Mouse (Mus musculus) granulocyte monocyte progenitor cell, adult 5-6 weeks (primary cell): ENCODE data around the gene Eps15. TPM values are rescaled to one million over a fixed set of nuclear protein-coding genes. Genes with fewer than 3 reads are reported as not detected.

Experiments
- ATAC-seq: replicated peaks from 2 replicates; pipeline ENCODE4 v1.8.0; 2016; ENCODE audit warnings: mild to moderate bottlenecking, moderate TSS enrichment, inconsistent platforms; ENCODE audit not compliant: poor library complexity, severe bottlenecking
- total RNA-seq, 2 experiments: library from RNA; stranded (forward) in 1 of 2; stranded (reverse) in 1 of 2; fragments of 200-712, 200-1000 nt in 1 of 2; fragments of >200 nt in 1 of 2; fragmentation: Nextera tagmentation in 1 of 2; gene quantifications; 2 replicates each; pipeline ENCODE4 v1.2.3; 2014 to 2017

Eps15 gene
- total RNA-seq (2014; fragmentation: Nextera tagmentation) (48.3 and 49.2 TPM in 2 replicates), total RNA-seq (2017) (28.3 and 35.2 TPM in 2 replicates)

GRCm38 (mm10) chr4:109279689-109280458, at the start of gene Eps15:
Gene Eps15, plus strand, starts transcription at chr4:109280268.
- peak; percentile 94 for ATAC-seq

GRCm38 (mm10) chr4:109234185-109234584, 45.9 kb upstream of the Eps15 start, which contains the start of gene Calr4:
Gene Calr4, plus strand, starts transcription at chr4:109234485.
- ATAC-seq, result no peak

- ATAC-seq, result no peak
Measured at GRCm38 (mm10) chr4:109234806-109235350, 45.2 kb upstream of the Eps15 start.

DNA sequence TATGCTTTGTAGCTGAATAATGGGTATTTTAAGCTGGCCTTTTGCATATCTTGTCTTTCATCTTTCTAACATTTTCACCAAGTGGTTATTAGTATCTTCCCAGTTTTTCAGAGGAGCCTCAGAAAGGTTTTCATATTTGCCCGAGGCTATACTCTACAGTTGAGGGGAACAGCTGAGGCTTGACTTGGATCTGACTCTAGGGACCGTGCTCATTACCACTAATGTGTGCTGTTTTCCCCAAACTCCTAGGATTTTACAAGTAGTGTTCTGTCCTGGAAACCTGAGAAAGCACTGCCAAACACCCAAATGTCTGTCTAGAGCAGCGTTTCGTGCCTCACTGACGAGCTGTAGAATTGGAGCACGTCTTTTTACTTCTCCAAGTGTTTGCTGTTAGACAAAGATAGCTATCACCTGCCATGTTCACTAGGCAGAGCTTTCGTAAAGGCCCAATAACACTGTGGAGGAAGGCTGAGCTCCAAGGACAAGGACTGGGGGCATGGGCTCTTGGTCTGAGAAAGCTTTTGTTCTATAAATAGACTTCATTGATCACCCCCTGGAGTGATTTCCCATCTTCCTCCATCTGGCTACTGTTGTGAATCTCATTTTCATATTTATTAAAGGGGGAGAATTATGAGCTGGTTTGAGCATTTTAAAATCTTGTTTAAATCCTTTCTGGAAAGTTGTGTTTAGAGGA, 43.7 kb upstream of the Eps15 start:
- no peak for ATAC-seq

DNA sequence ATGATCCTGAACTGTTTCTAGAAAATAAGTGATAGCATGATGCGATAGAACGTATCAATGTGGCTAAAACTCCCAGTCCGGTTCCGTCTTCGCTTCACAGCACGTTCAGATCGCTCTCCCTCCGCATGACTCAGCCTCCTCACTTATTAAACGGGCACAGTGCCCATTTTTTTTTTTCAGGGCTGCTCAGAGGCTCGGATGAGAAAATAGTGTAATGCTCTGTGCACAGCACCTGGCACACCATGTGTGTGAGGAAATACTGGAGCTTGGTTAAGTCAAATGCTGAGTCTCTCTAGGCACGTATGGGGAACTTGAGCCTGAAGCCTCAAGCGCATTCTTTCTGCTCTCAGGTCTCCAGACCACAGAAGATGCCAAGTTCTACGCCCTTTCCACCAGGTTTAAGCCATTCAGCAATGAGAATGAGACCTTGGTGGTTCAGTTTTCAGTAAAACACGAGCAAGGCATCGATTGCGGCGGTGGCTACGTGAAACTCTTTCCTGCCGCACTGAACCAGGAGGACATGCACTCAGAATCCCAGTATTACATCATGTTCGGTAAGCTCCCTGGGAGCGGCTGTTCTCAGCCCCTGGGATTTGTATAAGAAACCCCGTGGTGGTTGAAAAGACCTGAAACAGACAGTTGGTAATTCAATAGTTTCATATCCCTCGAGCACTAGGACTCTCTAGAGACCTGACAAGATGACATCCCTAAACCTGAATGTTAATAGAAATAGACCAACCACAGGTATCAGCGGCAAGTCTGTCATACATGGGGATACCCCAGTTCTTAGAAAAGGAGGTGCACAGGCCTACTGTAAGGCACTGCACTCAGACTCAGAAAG, 41.4 kb upstream of the Eps15 start:
- peak; percentile 37; the same call in 1 of the 2 replicates for ATAC-seq

GRCm38 (mm10) chr4:109241221-109241620, 38.8 kb upstream of the Eps15 start:
- no peak for ATAC-seq

DNA sequence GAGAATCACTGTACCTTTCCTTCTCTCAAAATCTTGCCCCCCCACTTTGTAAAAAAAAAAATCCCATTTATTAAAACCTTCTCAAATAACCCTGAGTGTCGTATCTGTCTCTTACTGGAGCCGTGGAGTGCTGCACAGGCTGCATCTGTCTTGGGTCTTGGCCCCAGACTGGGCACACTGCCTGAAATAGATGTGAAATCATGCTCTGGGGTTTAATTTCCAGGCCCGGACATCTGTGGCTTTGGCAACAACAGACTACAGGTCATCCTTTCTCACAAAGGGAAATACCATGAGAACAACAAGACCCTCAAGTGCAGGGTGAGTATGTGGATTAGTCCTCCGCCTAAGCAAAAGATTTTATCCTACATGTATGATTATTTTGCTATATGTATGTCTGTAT, 38.1 kb upstream of the Eps15 start:
- ATAC-seq, result no peak

DNA sequence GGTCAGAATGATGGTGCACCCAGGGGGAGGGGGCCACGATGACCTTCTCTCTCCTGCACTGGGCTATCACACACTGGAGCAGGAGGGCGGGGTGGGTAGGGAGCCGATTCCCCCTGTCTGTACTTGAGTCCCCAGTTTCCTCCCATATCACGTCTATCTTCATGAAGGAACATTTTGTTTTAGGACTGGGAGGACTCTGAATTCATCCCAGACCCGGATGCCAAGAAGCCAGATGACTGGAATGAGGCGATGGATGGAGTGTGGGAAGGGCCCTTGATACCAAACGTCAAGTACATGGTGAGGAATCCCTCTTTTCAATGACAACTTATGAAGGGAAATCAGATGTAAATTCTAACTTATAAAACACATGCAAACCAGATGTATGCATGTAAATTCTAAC, 35.6 kb upstream of the Eps15 start:
- no peak for ATAC-seq

DNA sequence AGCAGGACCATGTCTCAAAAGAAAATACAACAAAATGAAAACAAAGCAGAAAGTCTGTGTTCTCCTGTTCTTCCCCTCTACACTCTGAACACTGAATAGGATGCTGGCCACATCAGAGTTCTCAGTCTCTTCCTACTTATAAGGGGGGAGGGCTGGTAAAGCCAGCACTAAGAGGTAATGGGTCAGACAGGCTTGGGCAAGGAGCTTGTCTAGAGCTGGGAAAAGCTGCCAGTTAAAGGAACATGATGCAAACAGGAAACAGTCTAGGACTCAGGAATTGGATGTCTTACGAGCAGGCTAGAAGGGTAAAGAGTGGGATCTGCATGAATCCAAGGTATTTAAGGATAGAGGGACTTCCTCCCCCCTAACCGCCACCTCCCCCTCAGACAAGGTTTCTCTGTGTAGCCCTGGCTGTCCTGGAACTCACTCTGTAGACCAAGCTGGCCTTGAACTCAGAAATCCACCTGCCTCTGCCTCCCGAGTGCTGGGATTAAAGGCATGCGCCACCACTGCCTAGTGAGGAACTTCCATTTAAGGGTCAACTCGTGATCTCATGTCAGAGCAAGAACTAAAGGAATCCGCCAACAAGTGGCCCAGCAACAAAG, 35.0 kb upstream of the Eps15 start:
- no peak for ATAC-seq

DNA sequence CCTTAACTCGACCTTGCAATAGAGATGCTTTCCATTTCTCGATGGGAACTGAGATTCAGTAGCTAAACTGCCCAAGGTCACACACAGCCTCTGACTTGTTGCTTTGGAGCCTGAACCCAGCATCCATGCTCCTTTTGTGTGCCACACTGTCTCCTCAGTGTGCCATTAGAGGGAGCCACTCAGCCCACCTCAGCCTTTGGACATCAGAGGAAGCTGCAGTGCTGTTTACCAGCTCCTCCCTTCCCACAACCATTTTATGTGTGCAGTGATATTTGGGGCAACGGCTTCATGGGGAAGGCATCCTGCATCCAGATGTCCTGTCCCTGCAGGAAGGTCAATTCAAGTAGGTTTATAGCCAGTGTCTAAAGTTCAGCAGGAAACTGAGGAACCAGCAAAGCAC, 28.5 kb upstream of the Eps15 start:
- peak; percentile 66 for ATAC-seq

GRCm38 (mm10) chr4:109252199-109252598, 27.9 kb upstream of the Eps15 start:
- ATAC-seq, result no peak

GRCm38 (mm10) chr4:109253664-109254151, 26.4 kb upstream of the Eps15 start:
- ATAC-seq, result peak; percentile 76

DNA sequence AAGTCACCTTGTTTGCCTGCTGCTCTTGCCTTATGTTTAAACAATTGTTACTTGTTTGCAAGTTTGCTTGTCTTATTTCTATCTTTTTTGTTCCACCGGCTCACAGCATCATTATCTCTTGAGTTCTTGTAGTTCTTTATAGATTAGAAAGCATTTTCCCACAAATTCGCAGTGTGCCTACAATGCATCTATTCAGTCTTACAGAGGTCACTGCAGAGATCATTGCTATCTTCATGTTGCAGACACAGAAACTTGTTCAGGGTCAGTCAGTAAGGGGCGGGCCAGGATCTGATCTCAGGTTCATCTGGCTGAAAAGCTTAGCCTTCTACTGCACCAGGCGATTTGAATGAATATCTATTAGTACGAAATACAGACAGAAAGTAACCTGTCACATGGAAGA, 25.6 kb upstream of the Eps15 start:
- no peak for ATAC-seq

DNA sequence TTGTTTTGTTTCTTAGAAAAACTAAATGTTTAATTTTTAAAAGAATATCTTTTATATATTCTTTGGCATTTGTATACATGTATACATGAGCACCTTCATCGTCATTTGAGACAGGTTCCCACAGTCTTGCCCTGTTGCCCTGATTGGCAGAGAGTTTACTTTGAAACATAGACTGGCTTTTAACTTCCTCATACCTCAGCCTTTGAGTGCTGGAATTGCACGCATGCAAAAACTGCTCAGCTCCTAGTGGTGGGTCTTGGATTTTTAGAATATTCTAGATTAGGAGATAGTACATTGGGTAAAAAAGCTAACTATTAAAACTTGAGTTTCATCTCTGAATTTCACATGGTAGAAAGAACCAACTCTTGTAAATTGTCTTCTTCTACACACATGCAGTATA, 24.7 kb upstream of the Eps15 start:
- ATAC-seq, result peak; percentile 54

GRCm38 (mm10) chr4:109255727-109256417, 24.2 kb upstream of the Eps15 start:
- ATAC-seq, result no peak

DNA sequence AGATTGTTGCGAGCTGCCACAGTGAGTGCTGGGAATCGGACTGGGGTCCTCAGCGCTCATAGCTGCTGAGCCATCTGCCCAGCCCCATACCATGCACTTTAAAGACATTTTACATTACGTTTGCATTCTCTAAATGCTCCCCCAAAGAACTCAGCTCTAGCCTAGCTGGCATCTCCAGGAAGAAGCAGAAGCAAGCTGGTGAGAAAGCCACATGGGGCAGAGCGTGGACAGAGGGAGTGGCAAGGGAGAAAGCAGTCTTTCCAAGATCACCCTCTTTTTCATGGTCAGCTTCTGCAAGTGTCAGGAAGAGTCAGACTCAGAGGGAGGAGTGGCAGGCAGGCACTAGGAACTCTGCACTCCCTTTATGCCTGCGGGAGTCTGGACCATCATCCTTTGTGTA, 23.3 kb upstream of the Eps15 start:
- no peak for ATAC-seq

- no peak for ATAC-seq
Measured at GRCm38 (mm10) chr4:109257639-109258038, 22.4 kb upstream of the Eps15 start.

- ATAC-seq, result no peak
Measured at GRCm38 (mm10) chr4:109262068-109262467, 18.0 kb upstream of the Eps15 start.

GRCm38 (mm10) chr4:109266056-109266455, 14.0 kb upstream of the Eps15 start:
- ATAC-seq, result no peak
